Mouse (Mus musculus) embryonic facial prominence, embryonic 10.5 days (tissue): ENCODE data around the gene Hdac9. TPM values are rescaled to one million over a fixed set of nuclear protein-coding genes. Genes with fewer than 3 reads are reported as not detected.

Source experiments
- DNase-seq: peaks from one replicate; pipeline ENCODE4 v3.0.0-alpha.2; 2017; ENCODE audit warnings: low spot score
- H3K27ac ChIP-seq: fragments of 300-500 bp; sonication (generic); replicated peaks from 2 replicates; pipeline ENCODE4 v1.5.1; 2016; ENCODE audit warnings: mild to moderate bottlenecking
- H3K27me3 ChIP-seq: fragments of 300-500 bp; sonication (generic); replicated peaks from 2 replicates; pipeline ENCODE4 v1.6.1; 2016; ENCODE audit warnings: low read depth, mild to moderate bottlenecking; ENCODE audit not compliant: poor library complexity, severe bottlenecking
- H3K36me3 ChIP-seq: fragments of 300-500 bp; sonication (generic); replicated peaks from 2 replicates; pipeline ENCODE4 v1.6.1; 2016; ENCODE audit warnings: mild to moderate bottlenecking, moderate library complexity
- H3K4me1 ChIP-seq: fragments of 300-500 bp; sonication (generic); 2 replicates; pipeline ENCODE4 v1.6.1; 2016
- H3K4me3 ChIP-seq: fragments of 300-500 bp; sonication (generic); 2 replicates; pipeline ENCODE4 v1.5.1; 2016; ENCODE audit warnings: mild to moderate bottlenecking, moderate library complexity
- H3K9me3 ChIP-seq: fragments of 300-500 bp; sonication (generic); 2 replicates; pipeline ENCODE4 v1.6.1; 2016; ENCODE audit warnings: mild to moderate bottlenecking
- WGBS: fragments of 180-500 bp; shearing (Covaris S2); methylation state at CpG from one replicate; pipeline ENCODE4 v1.1.7; 2016; 5-methylcytosine and 5-hydroxymethylcytosine counted together
- polyA plus RNA-seq: library from polyadenylated mRNA; unstranded; fragments of >200 nt; fragmentation: Nextera tagmentation; extraction: Ambion mirVana; gene quantifications from 2 replicates; pipeline ENCODE4 v1.2.1, GENCODE M21; 2016

Gene Hdac9
- polyA plus RNA-seq, 1 experiment from 2014 or later, result 3.5 TPM

GRCm38 (mm10) chr12:34151336-34151735, 765.6 kb downstream of the Hdac9 start:
- no peaks in the 10 kb centered on the region for H3K36me3 ChIP-seq
- WGBS, result 33% methylated on average over 3 of the region's 3 CpGs
- H3K4me1 ChIP-seq, result peaks cover 17% of the 10 kb centered on the region
- H3K27me3 ChIP-seq, result no peaks in the 10 kb centered on the region
- H3K27ac ChIP-seq, result no peak overlapping the region
- no peak for DNase-seq
- no peaks in the 10 kb centered on the region for H3K9me3 ChIP-seq
- H3K4me3 ChIP-seq, result no peak overlapping the region

- WGBS, result 95% methylated on average over 2 of the region's 2 CpGs
These were observed 774.2 kb downstream of the Hdac9 start for GRCm38 (mm10) chr12:34142743-34143142.

GRCm38 (mm10) chr12:34113336-34113735, 803.6 kb downstream of the Hdac9 start:
- Histone ChIP-seq H3K4me1 (no peaks in the 10 kb centered on the region), H3K27ac (no peak overlapping the region), H3K27me3 (no peaks in the 10 kb centered on the region), H3K36me3 (no peaks in the 10 kb centered on the region), H3K9me3 (no peaks in the 10 kb centered on the region), H3K4me3 (no peak overlapping the region)
- 21% methylated on average over 1 of the region's 1 CpGs for WGBS
- DNase-seq, result no peak

More at GRCm38 (mm10) chr12:34142743-34143142, 774.2 kb downstream of the Hdac9 start:
- no peak overlapping the region for H3K27ac ChIP-seq
- DNase-seq, result no peak
- 0 out of 2 replicates have a peak, but pooled peaks cover 3% of the 10 kb centered on the region for H3K4me1 ChIP-seq
- no peaks in the 10 kb centered on the region for H3K27me3 ChIP-seq
- no peaks in the 10 kb centered on the region for H3K9me3 ChIP-seq
- no peak overlapping the region for H3K4me3 ChIP-seq
- no peaks in the 10 kb centered on the region for H3K36me3 ChIP-seq

GRCm38 (mm10) chr12:34092953-34093352, 823.9 kb downstream of the Hdac9 start:
- H3K4me3 ChIP-seq, result no peak overlapping the region
- no peaks in the 10 kb centered on the region for H3K27me3 ChIP-seq
- H3K27ac ChIP-seq, result no peak overlapping the region
- H3K9me3 ChIP-seq, result no peaks in the 10 kb centered on the region
- no peaks in the 10 kb centered on the region for H3K4me1 ChIP-seq
- WGBS, result 83% methylated on average over 4 of the region's 4 CpGs
- H3K36me3 ChIP-seq, result no peaks in the 10 kb centered on the region
- DNase-seq, result no peak

- Histone ChIP-seq H3K9me3 (no peaks in the 10 kb centered on the region), H3K4me1 (peaks cover 6% of the 10 kb centered on the region; the same call in 1 of the 2 replicates), H3K27me3 (no peaks in the 10 kb centered on the region), H3K4me3 (no peak overlapping the region), H3K36me3 (no peaks in the 10 kb centered on the region), H3K27ac (no peak overlapping the region)
- WGBS, result 89% methylated on average over 1 of the region's 1 CpGs
- no peak for DNase-seq
These were observed 825.0 kb downstream of the Hdac9 start for GRCm38 (mm10) chr12:34091851-34092250.

GRCm38 (mm10) chr12:34087292-34087942, 829.5 kb downstream of the Hdac9 start:
- Histone ChIP-seq H3K4me3 (no peak overlapping the region), H3K27me3 (no peaks in the 10 kb centered on the region), H3K4me1 (peaks cover 6% of the 10 kb centered on the region; the same call in 1 of the 2 replicates), H3K36me3 (no peaks in the 10 kb centered on the region), H3K27ac (no peak overlapping the region), H3K9me3 (no peaks in the 10 kb centered on the region)
- DNase-seq, result peak; percentile 24
- WGBS, result 73% methylated on average over 2 of the region's 2 CpGs

GRCm38 (mm10) chr12:34076981-34077380, 839.9 kb downstream of the Hdac9 start:
- Histone ChIP-seq H3K27ac (no peak overlapping the region), H3K27me3 (no peaks in the 10 kb centered on the region), H3K36me3 (no peaks in the 10 kb centered on the region), H3K4me3 (no peak overlapping the region), H3K9me3 (no peaks in the 10 kb centered on the region), H3K4me1 (no peaks in the 10 kb centered on the region)
- WGBS, result 89% methylated on average over 2 of the region's 2 CpGs
- no peak for DNase-seq

GRCm38 (mm10) chr12:34075805-34076509, 840.9 kb downstream of the Hdac9 start:
- Histone ChIP-seq H3K4me1 (no peaks in the 10 kb centered on the region), H3K36me3 (no peaks in the 10 kb centered on the region), H3K9me3 (no peaks in the 10 kb centered on the region), H3K27me3 (no peaks in the 10 kb centered on the region), H3K27ac (no peak overlapping the region), H3K4me3 (no peak overlapping the region)
- 81% methylated on average over 9 of the region's 9 CpGs for WGBS
- no peak for DNase-seq

- H3K27me3 ChIP-seq, result no peaks in the 10 kb centered on the region
- H3K9me3 ChIP-seq, result no peaks in the 10 kb centered on the region
- H3K4me3 ChIP-seq, result no peak overlapping the region
- 86% methylated on average over 5 of the region's 5 CpGs for WGBS
- H3K4me1 ChIP-seq, result peaks cover 20% of the 10 kb centered on the region
- DNase-seq, result no peak
- H3K27ac ChIP-seq, result no peak overlapping the region
- H3K36me3 ChIP-seq, result no peaks in the 10 kb centered on the region
These were observed 864.4 kb downstream of the Hdac9 start for GRCm38 (mm10) chr12:34052508-34052907.

GRCm38 (mm10) chr12:34052036-34052435, 864.9 kb downstream of the Hdac9 start:
- Histone ChIP-seq H3K27ac (peak overlapping the region; percentile 67), H3K4me3 (no peak overlapping the region), H3K4me1 (peaks cover 20% of the 10 kb centered on the region), H3K36me3 (no peaks in the 10 kb centered on the region), H3K27me3 (no peaks in the 10 kb centered on the region), H3K9me3 (no peaks in the 10 kb centered on the region)
- 71% methylated on average over 3 of the region's 3 CpGs for WGBS
- no peak for DNase-seq

GRCm38 (mm10) chr12:34051112-34051511, 865.8 kb downstream of the Hdac9 start:
- Histone ChIP-seq H3K36me3 (no peaks in the 10 kb centered on the region), H3K27ac (peak overlapping the region; percentile 67), H3K4me3 (no peak overlapping the region), H3K9me3 (no peaks in the 10 kb centered on the region), H3K27me3 (no peaks in the 10 kb centered on the region), H3K4me1 (peaks cover 20% of the 10 kb centered on the region)
- peak; percentile 40 for DNase-seq
- 58% methylated on average over 7 of the region's 7 CpGs for WGBS

GRCm38 (mm10) chr12:34040949-34041348, 875.9 kb downstream of the Hdac9 start:
- no peaks in the 10 kb centered on the region for H3K27me3 ChIP-seq
- H3K27ac ChIP-seq, result no peak overlapping the region
- 86% methylated on average over 6 of the region's 6 CpGs for WGBS
- H3K9me3 ChIP-seq, result no peaks in the 10 kb centered on the region
- no peak overlapping the region for H3K4me3 ChIP-seq
- no peaks in the 10 kb centered on the region for H3K4me1 ChIP-seq
- DNase-seq, result no peak
- no peaks in the 10 kb centered on the region for H3K36me3 ChIP-seq

- DNase-seq, result no peak
- H3K27ac ChIP-seq, result no peak overlapping the region
- H3K36me3 ChIP-seq, result no peaks in the 10 kb centered on the region
- no peaks in the 10 kb centered on the region for H3K27me3 ChIP-seq
- no peak overlapping the region for H3K4me3 ChIP-seq
- H3K4me1 ChIP-seq, result no peaks in the 10 kb centered on the region
- 83% methylated on average over 7 of the region's 7 CpGs for WGBS
- H3K9me3 ChIP-seq, result no peaks in the 10 kb centered on the region
These were observed 876.8 kb downstream of the Hdac9 start for GRCm38 (mm10) chr12:34040061-34040460.
